Mouse (Mus musculus) gastrocnemius, postnatal 36 days (tissue): ENCODE data around the gene Dusp22. TPM values are rescaled to one million over a fixed set of nuclear protein-coding genes. Genes with fewer than 3 reads are reported as not detected.

Experiments used
- DNase-seq, 2 experiments: peaks; one replicate each; pipeline ENCODE4 v3.0.0; 2022
- intact Hi-C: fragments of 180-260 bp; cut with DNase I; formaldehyde crosslinking; loops from one replicate; pipeline ENCODE4 v1.15.1; 2025
- total RNA-seq, 2 experiments: library from RNA; stranded (reverse); gene quantifications; 2 replicates each; pipeline ENCODE4 v1.2.3; 2021

Dusp22 gene
- total RNA-seq, 2 experiments from 2014 or later, result 43.4 to 43.5 TPM

- intact Hi-C loops, result no loop called here
- DNase-seq, result no peak
Observed at GRCm38 (mm10) chr13:30666537-30666936, 6.7 kb downstream of the Dusp22 start.

- intact Hi-C loops, result no loop called here
- no peak for DNase-seq
Observed at GRCm38 (mm10) chr13:30668301-30668700, 8.5 kb downstream of the Dusp22 start.

- intact Hi-C loops, result no loop called here
- no peak for DNase-seq
Observed at GRCm38 (mm10) chr13:30669277-30669676, 9.5 kb downstream of the Dusp22 start.

GRCm38 (mm10) chr13:30673878-30674277 lies 14.1 kb downstream of the Dusp22 start:
- intact Hi-C loops, result no loop called here
- DNase-seq, result no peak

- intact Hi-C loops, result no loop called here
- DNase-seq, result no peak
Observed at GRCm38 (mm10) chr13:30678822-30679221, 19.0 kb downstream of the Dusp22 start.

GRCm38 (mm10) chr13:30681866-30682265 lies 22.1 kb downstream of the Dusp22 start:
- DNase-seq, result no peak
- intact Hi-C loops, result no loop called here

GRCm38 (mm10) chr13:30682328-30682727 lies 22.5 kb downstream of the Dusp22 start:
- DNase-seq, result no peak
- intact Hi-C loops, result no loop called here

GRCm38 (mm10) chr13:30684614-30685122 lies 24.9 kb downstream of the Dusp22 start:
- DNase-seq, result no peak
- intact Hi-C loops, result no loop called here

GRCm38 (mm10) chr13:30685957-30686356 lies 26.2 kb downstream of the Dusp22 start:
- no peak for DNase-seq
- intact Hi-C loops, result no loop called here

- DNase-seq, result no peak
- intact Hi-C loops, result no loop called here
Observed at GRCm38 (mm10) chr13:30688035-30688616, 28.3 kb downstream of the Dusp22 start.

- intact Hi-C loops, result no loop called here
- DNase-seq, result no peak
Observed at GRCm38 (mm10) chr13:30689475-30689874, 29.7 kb downstream of the Dusp22 start.

GRCm38 (mm10) chr13:30691441-30692292 lies 31.9 kb downstream of the Dusp22 start:
- DNase-seq, result no peak
- intact Hi-C loops, result no loop called here

GRCm38 (mm10) chr13:30692644-30693385 lies 33.0 kb downstream of the Dusp22 start:
- intact Hi-C loops, result no loop called here
- DNase-seq, result no peak

- intact Hi-C loops, result no loop called here
- no peak for DNase-seq
Observed at GRCm38 (mm10) chr13:30695232-30695631, 35.4 kb downstream of the Dusp22 start.

- DNase-seq, result no peak
- intact Hi-C loops, result no loop called here
Observed at GRCm38 (mm10) chr13:30695890-30696289, 36.1 kb downstream of the Dusp22 start.

GRCm38 (mm10) chr13:30697880-30698279 lies 38.1 kb downstream of the Dusp22 start:
- no peak for DNase-seq

GRCm38 (mm10) chr13:30702695-30703094 lies 42.9 kb downstream of the Dusp22 start:
- DNase-seq, result no peak
- intact Hi-C loops, result no loop called here

More at GRCm38 (mm10) chr13:30697880-30698279, 38.1 kb downstream of the Dusp22 start:
- intact Hi-C loops, result no loop called here

- intact Hi-C loops, result no loop called here
- no peak for DNase-seq
Observed at GRCm38 (mm10) chr13:30704246-30705095, 44.7 kb downstream of the Dusp22 start.

GRCm38 (mm10) chr13:30711066-30711465 lies 51.3 kb downstream of the Dusp22 start:
- intact Hi-C loops, result no loop called here
- no peak for DNase-seq

GRCm38 (mm10) chr13:30711711-30712110 lies 51.9 kb downstream of the Dusp22 start:
- intact Hi-C loops, result no loop called here
- no peak for DNase-seq
